Mouse (Mus musculus) heart, embryonic 14.5 days (tissue): ENCODE results near the gene Haghl. TPM values are rescaled to one million over a fixed set of nuclear protein-coding genes. Genes with fewer than 3 reads are reported as not detected.

Source experiments
- ATAC-seq: fragments of 200-750 bp; cut with Nextera tagmentation; 2 replicates; pipeline ENCODE4 v1.8.0; 2017; ENCODE audit warnings: low read depth, moderate TSS enrichment; ENCODE audit not compliant: insufficient number of reproducible peaks, insufficient read depth, low FRiP score
- H3K27ac ChIP-seq, 2 experiments: fragments of 200-500 bp in 1 of 2; fragments of 300-500 bp in 1 of 2; sonication (generic) in 1 of 2; replicated peaks in 1 of 2; 2 replicates each; pipeline ENCODE4 v1.5.1; 2012 to 2014; ENCODE audit warnings: low read depth in 2 of 2, low read length in 2 of 2, control low read depth in 1 of 2, mild to moderate bottlenecking in 1 of 2, mixed read lengths in 1 of 2; ENCODE audit not compliant: control insufficient read depth in 1 of 2, insufficient read depth in 1 of 2
- H3K27me3 ChIP-seq: fragments of 300-500 bp; sonication (generic); 2 replicates; pipeline ENCODE4 v1.6.1; 2014; ENCODE audit warnings: mild to moderate bottlenecking, low read length, control low read depth; ENCODE audit not compliant: control insufficient read depth, insufficient read depth
- H3K36me3 ChIP-seq: fragments of 300-500 bp; sonication (generic); 2 replicates; pipeline ENCODE4 v1.6.1; 2014; ENCODE audit warnings: mild to moderate bottlenecking, control low read depth, low read length, mixed read lengths; ENCODE audit not compliant: control insufficient read depth, insufficient read depth
- H3K4me1 ChIP-seq, 2 experiments: fragments of 200-500 bp in 1 of 2; fragments of 300-500 bp in 1 of 2; sonication (generic) in 1 of 2; 2 replicates each; pipeline ENCODE4 v1.6.1; 2012 to 2014; ENCODE audit warnings: low read length in 2 of 2, control low read depth in 1 of 2, mixed read lengths in 1 of 2; ENCODE audit not compliant: control insufficient read depth in 2 of 2, insufficient read depth in 2 of 2
- H3K4me2 ChIP-seq: fragments of 300-500 bp; sonication (generic); 2 replicates; pipeline ENCODE4 v1.6.1; 2014; ENCODE audit warnings: mild to moderate bottlenecking, low read length
- H3K4me3 ChIP-seq, 2 experiments: fragments of 200-500 bp in 1 of 2; fragments of 300-500 bp in 1 of 2; sonication (generic) in 1 of 2; 2 replicates each; pipeline ENCODE4 v1.5.1; 2012 to 2014; ENCODE audit warnings: low read length in 2 of 2, mild to moderate bottlenecking in 2 of 2, control low read depth in 1 of 2, low read depth in 1 of 2, moderate library complexity in 1 of 2; ENCODE audit not compliant: control insufficient read depth in 1 of 2, insufficient read depth in 1 of 2
- H3K9ac ChIP-seq: fragments of 300-500 bp; sonication (generic); 2 replicates; pipeline ENCODE4 v1.6.1; 2014; ENCODE audit warnings: mild to moderate bottlenecking, low read length
- H3K9me3 ChIP-seq: fragments of 300-500 bp; sonication (generic); 2 replicates; pipeline ENCODE4 v1.6.1; 2016; ENCODE audit warnings: low read length, control low read depth; ENCODE audit not compliant: control insufficient read depth
- WGBS: fragments of 180-500 bp; shearing (Covaris S2); extraction: QIAGEN DNeasy Blood & Tissue Kit; methylation state at CpG from one replicate; pipeline ENCODE4 v1.1.7; 2014; 5-methylcytosine and 5-hydroxymethylcytosine counted together
- polyA plus RNA-seq: library from polyadenylated mRNA; unstranded; fragments of >200 nt; fragmentation: Nextera tagmentation; extraction: Ambion mirVana; gene quantifications from 2 replicates; pipeline ENCODE4 v1.2.1, GENCODE M21; 2014

Haghl gene
- polyA plus RNA-seq, 1 experiment from 2014 or later = 60.2 TPM

DNA sequence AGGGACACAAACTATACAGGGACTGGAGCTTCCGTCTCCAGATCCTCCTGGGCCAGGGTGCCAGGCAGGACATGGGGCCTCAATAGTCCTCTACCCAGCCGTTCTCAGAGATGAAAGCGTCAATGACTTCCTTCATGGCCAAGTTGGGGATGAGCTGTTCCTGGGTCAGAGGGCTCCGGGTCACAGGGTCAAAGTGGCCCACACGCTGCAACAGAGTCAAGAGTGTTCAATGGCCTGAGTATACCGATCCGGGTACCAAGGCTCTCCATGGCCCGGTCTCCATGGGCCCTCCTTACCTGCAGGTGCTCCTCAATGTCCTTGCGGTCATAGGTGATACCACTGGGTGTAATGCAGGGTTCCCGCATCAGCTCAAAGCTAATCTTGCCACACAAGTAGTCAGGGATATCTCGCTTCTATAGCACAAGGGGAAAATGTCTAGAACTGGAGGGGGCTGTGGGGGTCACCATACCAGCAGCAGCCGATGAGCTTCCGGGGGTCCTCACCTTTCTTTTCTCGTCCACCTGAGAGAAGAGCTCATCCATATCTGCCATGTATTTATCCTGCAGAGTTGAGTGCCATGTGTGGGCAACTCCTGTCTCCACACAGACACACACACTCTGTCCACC lies 45.4 kb upstream of the Haghl start:
- no peak for ATAC-seq
- H3K9me3 ChIP-seq = no peaks in the 10 kb centered on the region
- H3K27ac ChIP-seq = 0 out of 4 replicates have a peak overlapping the region, but pooled peaks of 1 of the 2 experiments have one; percentile 5
- peaks cover 60% of the 10 kb centered on the region for H3K36me3 ChIP-seq
- peak overlapping the region in 1 of 2 experiments; percentile 57; a peak in 1 of 4 replicates for H3K4me3 ChIP-seq
- H3K4me1 ChIP-seq = peaks cover 22 to 50% of the 10 kb centered on the region in 2 experiments
- no peak overlapping the region; the same call in 1 of the 2 replicates for H3K9ac ChIP-seq
- WGBS = 83% methylated on average over 14 of the region's 14 CpGs
- H3K4me2 ChIP-seq = peak overlapping the region; percentile 91
- no peaks in the 10 kb centered on the region for H3K27me3 ChIP-seq

DNA sequence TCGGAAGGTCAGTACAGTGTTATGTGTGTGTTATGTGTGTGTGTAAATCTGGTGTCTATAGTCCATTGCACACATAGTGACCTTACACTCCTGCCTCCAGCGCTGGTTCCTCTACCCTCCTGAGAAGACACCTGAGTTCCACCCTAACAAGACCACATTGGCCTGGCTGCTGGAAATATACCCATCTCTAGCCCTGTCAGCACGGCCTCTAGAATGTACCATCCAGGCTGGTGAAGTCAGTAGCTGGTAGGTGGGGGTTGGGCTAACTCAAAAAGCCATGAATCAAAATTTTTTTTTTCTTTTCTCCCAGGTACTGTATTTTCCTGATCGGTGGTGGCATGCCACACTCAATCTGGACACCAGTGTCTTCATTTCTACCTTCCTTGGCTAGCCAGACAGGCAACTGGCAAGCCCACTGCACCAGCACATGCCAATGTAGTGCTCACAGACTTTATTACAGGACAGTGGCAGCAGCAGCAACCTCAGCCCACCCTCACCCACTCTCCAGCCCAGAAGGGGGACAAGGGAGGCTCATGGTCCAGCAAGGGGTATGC lies 44.8 kb upstream of the Haghl start:
- H3K9ac ChIP-seq = no peak overlapping the region; the same call in 1 of the 2 replicates
- WGBS = 78% methylated on average over 4 of the region's 4 CpGs
- peaks cover 22 to 43% of the 10 kb centered on the region in 2 experiments for H3K4me1 ChIP-seq
- no peaks in the 10 kb centered on the region for H3K27me3 ChIP-seq
- H3K4me3 ChIP-seq = no peak overlapping the region
- no peak overlapping the region for H3K27ac ChIP-seq
- no peak for ATAC-seq
- no peaks in the 10 kb centered on the region for H3K9me3 ChIP-seq
- H3K36me3 ChIP-seq = peaks cover 56% of the 10 kb centered on the region
- H3K4me2 ChIP-seq = peak overlapping the region; percentile 70; the same call in 1 of the 2 replicates

DNA sequence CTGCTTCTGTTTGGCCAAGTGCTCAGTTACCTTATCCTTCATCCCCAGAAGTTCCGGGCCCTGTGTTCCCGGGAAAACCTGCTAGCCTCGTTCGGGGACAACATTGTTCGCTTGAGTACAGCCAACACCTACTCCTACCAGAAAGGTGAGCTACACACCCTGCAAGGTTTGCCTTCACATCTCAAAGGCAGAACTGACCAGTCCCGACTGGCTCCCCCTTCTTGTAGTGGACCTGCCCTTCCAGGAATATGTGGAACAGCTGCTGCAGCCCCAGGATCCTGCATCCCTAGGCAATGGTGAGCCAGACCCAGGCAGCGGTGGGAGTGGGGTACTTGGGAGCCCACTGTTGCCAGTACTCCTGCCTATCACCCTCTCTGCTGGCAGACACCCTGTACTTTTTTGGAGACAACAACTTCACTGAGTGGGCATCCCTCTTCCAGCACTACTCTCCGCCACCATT lies 44.1 kb upstream of the Haghl start:
- 35% methylated on average over 8 of the region's 8 CpGs for WGBS
- H3K9ac ChIP-seq = peak overlapping the region; percentile 77
- no peaks in the 10 kb centered on the region for H3K27me3 ChIP-seq
- H3K9me3 ChIP-seq = no peaks in the 10 kb centered on the region
- peak overlapping the region; percentile 75 to 85; a peak in 3 of 4 replicates for H3K27ac ChIP-seq
- no peak for ATAC-seq
- H3K4me3 ChIP-seq = peak overlapping the region; percentile 54 to 72
- peak overlapping the region; percentile 70 for H3K4me2 ChIP-seq
- H3K36me3 ChIP-seq = peaks cover 49% of the 10 kb centered on the region
- peaks cover 18 to 38% of the 10 kb centered on the region in 2 experiments for H3K4me1 ChIP-seq

DNA sequence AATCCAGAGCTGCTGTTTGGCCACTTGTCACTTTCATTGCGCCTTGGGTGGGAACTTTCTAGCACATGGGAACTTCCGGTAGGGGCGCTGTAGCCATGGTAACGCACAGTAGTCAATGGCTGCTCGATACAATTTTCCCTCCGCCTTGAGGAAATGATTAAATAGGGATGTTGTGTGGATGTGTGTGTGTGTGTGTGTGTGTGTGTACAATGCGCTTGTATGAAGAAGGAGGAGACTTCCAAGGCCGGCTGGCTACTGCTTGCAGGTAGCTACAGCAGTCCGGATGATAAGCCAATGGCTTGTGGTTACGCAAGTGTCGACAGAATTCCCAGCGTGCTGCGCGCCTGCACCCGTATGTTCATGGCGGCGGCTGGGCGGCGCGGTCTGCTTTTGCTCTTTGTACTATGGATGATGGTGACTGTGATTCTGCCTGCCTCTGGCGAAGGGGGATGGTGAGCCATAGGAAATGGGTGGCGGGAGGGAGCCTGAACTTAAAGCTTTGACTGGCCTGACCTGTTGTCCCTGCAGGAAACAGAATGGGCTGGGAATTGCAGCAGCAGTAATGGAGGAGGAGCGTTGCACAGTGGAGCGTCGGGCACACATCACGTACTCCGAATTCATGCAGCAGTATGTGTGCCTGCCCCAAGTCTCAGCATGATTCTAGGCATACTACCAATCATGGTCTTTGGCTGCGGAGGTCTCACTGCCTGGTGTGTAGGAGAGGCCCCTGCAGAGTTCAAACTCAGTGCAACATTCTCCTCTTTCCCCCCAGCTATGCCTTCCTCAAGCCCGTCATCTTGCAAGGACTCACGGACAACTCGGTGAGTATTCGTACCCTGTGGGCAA lies 43.5 kb upstream of the Haghl start, which contains the start of gene Jmjd8:
TSS of gene Jmjd8 (plus strand) at position 156 of the 846 bp plus-strand sequence.
- Histone ChIP-seq H3K27me3 (no peaks in the 10 kb centered on the region), H3K9me3 (no peaks in the 10 kb centered on the region), H3K4me3 (peak within 1 kb of the TSS; percentile 54 to 72), H3K4me2 (peak within 1 kb of the TSS; percentile 70), H3K4me1 (peaks cover 24 to 38% of the 10 kb centered on the region in 2 experiments), H3K9ac (peak within 1 kb of the TSS; percentile 77), H3K27ac (peak within 1 kb of the TSS; percentile 75 to 85), H3K36me3 (peaks cover 48% of the 10 kb centered on the region)
- ATAC-seq = no peak
- 1% methylated on average over 32 of the region's 32 CpGs for WGBS

DNA sequence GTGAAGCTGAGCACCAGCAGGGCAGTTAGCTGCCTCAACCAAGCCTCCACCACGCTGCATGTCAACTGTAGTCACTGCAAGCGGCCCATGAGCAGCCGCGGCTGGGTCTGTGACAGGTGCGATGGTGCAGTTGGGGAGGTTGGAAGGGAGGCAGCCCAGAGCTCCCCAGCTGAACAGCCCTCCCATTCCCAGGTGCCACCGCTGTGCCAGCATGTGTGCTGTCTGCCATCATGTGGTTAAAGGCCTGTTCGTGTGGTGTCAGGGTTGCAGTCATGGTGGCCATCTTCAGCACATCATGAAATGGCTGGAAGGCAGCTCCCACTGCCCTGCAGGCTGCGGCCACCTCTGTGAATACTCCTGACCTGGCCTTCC lies 42.7 kb upstream of the Haghl start:
- peak overlapping the region; percentile 54 to 72 for H3K4me3 ChIP-seq
- H3K4me1 ChIP-seq = peaks cover 26 to 41% of the 10 kb centered on the region in 2 experiments
- peak overlapping the region; percentile 77 for H3K9ac ChIP-seq
- H3K27ac ChIP-seq = peak overlapping the region; percentile 75 to 85; a peak in 3 of 4 replicates
- H3K36me3 ChIP-seq = peaks cover 48% of the 10 kb centered on the region
- no peak for ATAC-seq
- H3K9me3 ChIP-seq = no peaks in the 10 kb centered on the region
- H3K4me2 ChIP-seq = peak overlapping the region; percentile 70
- WGBS = 85% methylated on average over 8 of the region's 8 CpGs
- no peaks in the 10 kb centered on the region for H3K27me3 ChIP-seq

DNA sequence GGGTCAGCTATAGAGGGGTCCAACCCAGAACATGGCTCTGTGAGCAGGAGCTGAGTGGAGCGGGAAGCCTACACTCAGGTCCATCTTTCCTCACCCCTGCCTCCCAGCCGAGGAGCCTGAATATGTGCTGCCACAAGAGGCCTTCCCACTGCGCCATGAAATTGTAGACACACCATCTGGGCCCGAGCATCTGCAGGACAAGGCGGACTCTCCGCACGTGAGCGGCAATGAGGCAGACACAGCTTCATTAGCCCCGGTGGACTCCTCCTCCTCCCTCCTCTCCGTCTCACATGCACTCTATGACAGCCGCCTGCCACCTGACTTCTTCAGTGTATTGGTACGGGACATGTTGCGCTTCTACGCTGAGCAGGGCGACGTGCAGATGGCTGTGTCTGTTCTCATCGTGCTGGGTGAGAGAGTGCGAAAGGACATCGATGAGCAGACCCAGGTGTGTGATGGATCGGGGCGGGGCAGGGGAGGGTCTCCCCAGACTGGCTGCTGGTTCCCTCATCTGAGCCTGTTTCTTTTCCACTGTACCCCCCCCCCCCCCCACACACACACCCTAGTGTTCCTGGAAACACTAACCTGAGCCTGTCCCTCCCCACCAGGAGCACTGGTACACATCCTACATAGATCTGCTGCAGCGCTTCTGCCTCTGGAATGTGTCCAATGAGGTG lies 42.2 kb upstream of the Haghl start:
- WGBS = 91% methylated on average over 22 of the region's 22 CpGs
- no peak overlapping the region for H3K9ac ChIP-seq
- H3K27me3 ChIP-seq = peaks cover under 1% of the 10 kb centered on the region; the same call in 1 of the 2 replicates
- H3K27ac ChIP-seq = no peak overlapping the region
- no peak overlapping the region for H3K4me3 ChIP-seq
- H3K9me3 ChIP-seq = no peaks in the 10 kb centered on the region
- no peak for ATAC-seq
- peaks cover 48% of the 10 kb centered on the region for H3K36me3 ChIP-seq
- peaks cover 26 to 41% of the 10 kb centered on the region in 2 experiments for H3K4me1 ChIP-seq
- H3K4me2 ChIP-seq = no peak overlapping the region

DNA sequence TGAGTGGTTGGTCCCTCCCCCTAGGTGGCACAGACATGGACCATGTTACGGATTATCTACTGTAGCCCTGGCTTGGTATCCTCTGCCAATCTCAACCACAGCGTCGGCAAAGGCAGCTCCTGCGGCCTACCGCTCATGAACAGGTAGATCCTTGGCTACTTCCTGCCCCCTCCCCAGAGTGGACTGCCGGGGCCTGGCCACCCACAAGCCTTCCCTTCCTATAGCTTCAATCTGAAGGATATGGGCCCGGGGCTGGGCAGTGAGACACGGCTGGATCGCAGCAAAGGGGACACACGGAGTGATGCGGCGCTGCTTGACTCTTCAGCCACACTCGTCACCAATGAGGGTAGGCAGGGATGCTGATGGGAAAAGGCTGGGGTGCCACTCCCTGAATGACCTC lies 41.5 kb upstream of the Haghl start:
- Histone ChIP-seq H3K27me3 (peaks cover 7% of the 10 kb centered on the region), H3K9ac (no peak overlapping the region), H3K9me3 (no peaks in the 10 kb centered on the region), H3K36me3 (peaks cover 48% of the 10 kb centered on the region), H3K4me1 (peaks cover 26 to 40% of the 10 kb centered on the region in 2 experiments), H3K27ac (no peak overlapping the region), H3K4me3 (no peak overlapping the region), H3K4me2 (no peak overlapping the region)
- 89% methylated on average over 13 of the region's 13 CpGs for WGBS
- ATAC-seq = no peak
